In the genomic region with DNA sequence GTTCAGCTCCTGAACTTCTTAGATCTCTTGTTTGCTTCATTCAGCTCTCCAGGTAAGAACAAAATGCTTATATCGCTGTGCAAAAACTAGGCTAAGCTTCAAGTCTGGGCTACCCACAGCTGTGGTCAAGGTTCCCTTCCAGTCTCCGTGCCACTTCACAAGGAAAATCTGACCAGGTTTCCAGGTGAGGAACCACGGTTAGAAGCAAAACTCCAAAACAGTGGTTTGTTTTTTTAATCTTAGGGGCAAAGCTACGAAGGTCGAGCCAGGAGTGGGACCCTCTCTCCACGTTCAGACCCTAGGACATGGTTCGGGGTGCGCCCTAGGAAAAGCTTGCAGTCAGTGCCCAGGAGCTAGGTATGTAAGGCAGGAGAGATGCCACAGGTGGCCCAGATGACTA, we compare ENCODE assay signal across 8 mouse cellular contexts. TPM values are rescaled to one million over a fixed set of nuclear protein-coding genes. Genes with fewer than 3 reads are reported as not detected.
DNase-seq lines count a peak whose midpoint lies in the region; ATAC-seq and TF ChIP-seq lines count a peak whose summit lies in the region.

No protein-coding gene starts in this region.

- H3K36me3 ChIP-seq in embryonic facial prominence, embryonic 11.5 days (replicated peaks; ENCODE audit: control insufficient read depth, insufficient read depth, low read depth, low read length) = no peaks in the 10 kb centered on the region
- no peaks in the 10 kb centered on the region for H3K36me3 ChIP-seq in intestine, embryonic 15.5 days

- H3K4me2 ChIP-seq in embryonic facial prominence, embryonic 11.5 days (ENCODE audit: low read depth, low read length) = peak overlapping the region; percentile 96
- peak overlapping the region; percentile 94 for H3K4me2 ChIP-seq in intestine, embryonic 15.5 days (replicated peaks)

- ATAC-seq in embryonic facial prominence, embryonic 11.5 days (replicated peaks; ENCODE audit: insufficient number of reproducible peaks, low FRiP score, low TSS enrichment, low read depth) = no peak
- ATAC-seq in intestine, embryonic 15.5 days = no peak

- peak overlapping the region; percentile 86 for H3K4me3 ChIP-seq in layer of hippocampus, adult 2 months
- H3K4me3 ChIP-seq in embryonic facial prominence, embryonic 11.5 days (ENCODE audit: low read depth, low read length) = peak overlapping the region; percentile 90
- H3K4me3 ChIP-seq in intestine, embryonic 15.5 days (replicated peaks) = peak overlapping the region; percentile 88

- H3K27me3 ChIP-seq in embryonic facial prominence, embryonic 11.5 days (ENCODE audit: control insufficient read depth, insufficient read depth, low read length) = no peaks in the 10 kb centered on the region
- no peaks in the 10 kb centered on the region for H3K27me3 ChIP-seq in intestine, embryonic 15.5 days (replicated peaks)

- no peak for DNase-seq in layer of hippocampus, adult 2 months (ENCODE audit: low spot score in 2 of 2)
- no peak for DNase-seq in layer of hippocampus, adult 18-20 months (ENCODE audit: low spot score in 2 of 2)
- no peak for DNase-seq in embryonic facial prominence, embryonic 11.5 days (ENCODE audit: low spot score)
- DNase-seq in naive thymus-derived CD4-positive, alpha-beta T cell, adult 2 months (ENCODE audit: low read depth) = peak; percentile 8
- no peak for DNase-seq in left cerebral cortex, adult 11 months (ENCODE audit: low spot score)
- DNase-seq in urinary bladder, postnatal 36 days (ENCODE audit: low spot score in 2 of 2) = no peak
- no peak for DNase-seq in layer of hippocampus, adult 8-10 months (ENCODE audit: low spot score in 2 of 2)

- TF ChIP-seq CTCF in layer of hippocampus, adult 2 months (conservative IDR thresholded peaks at IDR 0.05) = no peak

- no peaks in the 10 kb centered on the region for H3K9me3 ChIP-seq in embryonic facial prominence, embryonic 11.5 days (replicated peaks; ENCODE audit: control insufficient read depth, low read length)
- no peaks in the 10 kb centered on the region for H3K9me3 ChIP-seq in intestine, embryonic 15.5 days

- H3K4me1 ChIP-seq in embryonic facial prominence, embryonic 11.5 days (ENCODE audit: control insufficient read depth, insufficient read depth, low read length) = peaks cover 10% of the 10 kb centered on the region
- H3K4me1 ChIP-seq in intestine, embryonic 15.5 days (replicated peaks) = peaks cover 22% of the 10 kb centered on the region

- H3K9ac ChIP-seq in embryonic facial prominence, embryonic 11.5 days (replicated peaks; ENCODE audit: low read length) = peak overlapping the region; percentile 94
- H3K9ac ChIP-seq in intestine, embryonic 15.5 days = peak overlapping the region; percentile 91

- peak overlapping the region; percentile 92 for H3K27ac ChIP-seq in layer of hippocampus, adult 2 months
- H3K27ac ChIP-seq in embryonic facial prominence, embryonic 11.5 days (replicated peaks; ENCODE audit: low read depth, low read length) = no peak overlapping the region
- H3K27ac ChIP-seq in intestine, embryonic 15.5 days = no peak overlapping the region

- WGBS in embryonic facial prominence, embryonic 11.5 days = 13% methylated on average over 8 of the region's 8 CpGs
- WGBS in intestine, embryonic 15.5 days = 21% methylated on average over 8 of the region's 8 CpGs

RNA-seq across cellular contexts. Expression of a gene that starts 1.5 kb away (rescaled TPM):
- total RNA-seq in layer of hippocampus, adult 2 months (2021) = 10 to 100 TPM; 27.0 to 28.2 TPM
- total RNA-seq in layer of hippocampus, adult 18-20 months (2021) = 10 to 100 TPM; 25.6 to 25.9 TPM
- polyA plus RNA-seq in embryonic facial prominence, embryonic 11.5 days (2014; fragmentation: Nextera tagmentation; extraction: Ambion mirVana) = 8.8 and 9.7 TPM in 2 replicates
- polyA plus RNA-seq in intestine, embryonic 15.5 days (2015; fragmentation: Nextera tagmentation; extraction: Ambion mirVana) = 8.0 and 8.5 TPM in 2 replicates
- 10 to 100 TPM; 23.4 to 25.9 (median 24.6) TPM for total RNA-seq in layer of hippocampus, adult 8-10 months (2022)
